Mouse (Mus musculus) erythroblast, embryonic 14.5 days (primary cell): ENCODE data around the gene Prr7.

ENCODE experiments used
- GATA1 ChIP-seq: IDR thresholded peaks from 2 replicates; pipeline ENCODE4 v1.6.1; 2012; ENCODE audit warnings: low read length, inconsistent platforms, mixed read lengths
- TAL1 ChIP-seq: IDR thresholded peaks from 3 replicates; pipeline ENCODE4 v1.6.1; 2012; ENCODE audit warnings: low read length, inconsistent platforms, mixed read lengths

GRCm38 (mm10) chr13:55471819-55472131 lies 7.7 kb downstream of the Prr7 start:
- TF ChIP-seq TAL1 (no peak), GATA1 (no peak)
